ENCODE assay signal across 8 mouse cellular contexts in the genomic region with DNA sequence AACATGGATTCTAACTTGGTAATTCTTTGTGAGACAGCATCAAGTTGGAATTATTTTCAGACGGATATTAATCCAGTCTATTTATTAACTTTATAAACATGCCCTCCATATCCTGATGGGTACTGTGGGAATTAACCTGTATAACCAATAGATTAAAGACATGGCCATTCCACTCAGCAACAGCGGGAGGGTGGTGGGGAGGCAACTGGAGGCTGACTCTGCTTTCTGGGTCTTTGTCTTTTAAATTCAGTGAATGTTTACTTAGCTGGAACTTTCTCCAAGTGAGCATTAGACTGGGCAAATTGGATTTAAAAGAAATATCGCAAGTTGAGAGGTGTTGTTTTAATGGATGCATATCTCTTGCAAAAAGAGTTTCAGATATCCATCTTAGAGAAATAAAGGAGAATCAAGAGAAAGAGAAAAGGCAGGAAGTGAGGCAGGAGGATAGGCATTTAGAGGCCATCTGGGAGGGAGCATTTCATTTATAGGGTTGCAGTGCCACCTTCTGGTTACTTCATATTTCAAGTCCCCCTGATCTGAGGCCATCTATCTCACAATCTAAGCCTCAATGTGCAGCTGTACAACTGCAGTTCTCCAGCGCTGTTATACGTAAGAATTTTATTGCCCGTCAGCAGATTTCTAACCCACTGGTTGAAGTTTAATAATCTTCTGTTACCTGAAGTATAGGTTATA.
A peak's percentile ranks its signal among the peaks of the same experiment; 100 is the strongest.
DNase-seq lines count a peak whose midpoint lies in the region; ATAC-seq lines count a peak whose summit lies in the region.

No protein-coding gene starts in this region.

- ATAC-seq in CD4-positive, CD25-positive, alpha-beta regulatory T cell, adult 4 months, result no peak

- H3K4me3 ChIP-seq in embryonic facial prominence, embryonic 10.5 days, result no peak overlapping the region

- DNase-seq in CD4-positive, CD25-positive, alpha-beta regulatory T cell, adult 2 months (ENCODE audit: low read depth, low spot score), result peak; percentile 61
- DNase-seq in ZHBTc4 (ENCODE audit: low read depth, low spot score), result peak; percentile 76
- peak; percentile 66 for DNase-seq in embryonic facial prominence, embryonic 10.5 days (ENCODE audit: low spot score)
- DNase-seq in heart, postnatal 4 days, result peak; percentile 60
- peak; percentile 57 to 68 for DNase-seq in kidney, postnatal 4 days
- peak; percentile 83 for DNase-seq in lung, postnatal 10 days
- peak; percentile 60 for DNase-seq in skeletal muscle tissue, adult 2 months (ENCODE audit: low read depth, low spot score)

- H3K27me3 ChIP-seq in embryonic facial prominence, embryonic 10.5 days (replicated peaks; ENCODE audit: low read depth, poor library complexity, severe bottlenecking), result peaks cover 8% of the 10 kb centered on the region; the same call in 1 of the 2 replicates

- 16% methylated on average over 6 of the region's 6 CpGs for WGBS in embryonic facial prominence, embryonic 10.5 days

- H3K27ac ChIP-seq in embryonic facial prominence, embryonic 10.5 days (replicated peaks), result peak overlapping the region; percentile 69

- H3K36me3 ChIP-seq in embryonic facial prominence, embryonic 10.5 days (replicated peaks), result no peaks in the 10 kb centered on the region

- H3K9me3 ChIP-seq in embryonic facial prominence, embryonic 10.5 days, result no peaks in the 10 kb centered on the region

- peaks cover 14% of the 10 kb centered on the region for H3K4me1 ChIP-seq in embryonic facial prominence, embryonic 10.5 days
